Mouse (Mus musculus) brain, embryonic 14.5 days (tissue): ENCODE data around the gene Gm884.

Source experiments
- CTCF ChIP-seq: fragments of 200-500 bp; IDR thresholded peaks from 2 replicates; pipeline ENCODE4 v1.5.1; 2012; ENCODE audit warnings: inconsistent platforms, mild to moderate bottlenecking, moderate library complexity, borderline replicate concordance; ENCODE audit not compliant: insufficient read depth, insufficient read length; ENCODE audit errors: extremely low read depth
- POLR2A ChIP-seq: fragments of 200-500 bp; IDR thresholded peaks from 2 replicates; pipeline ENCODE4 v1.6.1; 2012; ENCODE audit warnings: mild to moderate bottlenecking, inconsistent platforms, borderline replicate concordance; ENCODE audit not compliant: poor library complexity, insufficient read depth, insufficient read length, severe bottlenecking; ENCODE audit errors: extremely low read depth

GRCm38 (mm10) chr11:103666181-103666906, 45.4 kb upstream of the Gm884 start:
- no peak for TF ChIP-seq CTCF
- TF ChIP-seq POLR2A = no peak
